Mouse (Mus musculus) limb, embryonic 13.5 days (tissue): ENCODE measurements around the gene Ccdc39. TPM values are rescaled to one million over a fixed set of nuclear protein-coding genes. Genes with fewer than 3 reads are reported as not detected.

ENCODE experiments used
- polyA plus RNA-seq: library from polyadenylated mRNA; unstranded; fragments of >200 nt; fragmentation: Nextera tagmentation; extraction: Ambion mirVana; gene quantifications from 2 replicates; pipeline ENCODE4 v1.2.1, GENCODE M21; 2015

The Ccdc39 gene
- polyA plus RNA-seq, 1 experiment from 2014 or later: 4.8 TPM

Other genes with a start within 250 kb of the Ccdc39 start
- gene Ttc14, start 44.5 kb downstream of the Ccdc39 start, polyA plus RNA-seq: 84.9 and 85.2 TPM in 2 replicates
- 66.3 and 71.3 TPM in 2 replicates for gene Fxr1, start 175.6 kb upstream of the Ccdc39 start, polyA plus RNA-seq
- gene Dnajc19, start 237.0 kb upstream of the Ccdc39 start, polyA plus RNA-seq: 131 and 140 TPM in 2 replicates